Mouse (Mus musculus) liver, embryonic 15.5 days (tissue): ENCODE data around the gene Ube2e3. TPM values are rescaled to one million over a fixed set of nuclear protein-coding genes. Genes with fewer than 3 reads are reported as not detected.

Experiments used
- ATAC-seq: fragments of 200-750 bp; cut with Nextera tagmentation; 2 replicates; pipeline ENCODE4 v1.8.0; 2017; ENCODE audit warnings: moderate number of reproducible peaks, mild to moderate bottlenecking, moderate library complexity; ENCODE audit not compliant: insufficient read depth
- H3K27ac ChIP-seq: fragments of 300-500 bp; sonication (generic); replicated peaks from 2 replicates; pipeline ENCODE4 v1.5.1; 2015; ENCODE audit warnings: mild to moderate bottlenecking, inconsistent platforms
- H3K27me3 ChIP-seq: fragments of 300-500 bp; sonication (generic); 2 replicates; pipeline ENCODE4 v1.6.1; 2015; ENCODE audit warnings: mild to moderate bottlenecking, inconsistent platforms
- H3K36me3 ChIP-seq: fragments of 300-500 bp; sonication (generic); replicated peaks from 2 replicates; pipeline ENCODE4 v1.6.1; 2015; ENCODE audit warnings: moderate library complexity, mild to moderate bottlenecking, inconsistent platforms
- H3K4me1 ChIP-seq: fragments of 300-500 bp; sonication (generic); replicated peaks from 2 replicates; pipeline ENCODE4 v1.6.1; 2015; ENCODE audit warnings: inconsistent platforms
- H3K4me2 ChIP-seq: fragments of 300-500 bp; sonication (generic); 2 replicates; pipeline ENCODE4 v1.6.1; 2015; ENCODE audit warnings: moderate library complexity, mild to moderate bottlenecking, inconsistent platforms
- H3K4me3 ChIP-seq: fragments of 300-500 bp; sonication (generic); replicated peaks from 2 replicates; pipeline ENCODE4 v1.5.1; 2015; ENCODE audit warnings: mild to moderate bottlenecking, inconsistent platforms
- H3K9ac ChIP-seq: fragments of 300-500 bp; sonication (generic); 2 replicates; pipeline ENCODE4 v1.6.1; 2015; ENCODE audit warnings: moderate library complexity, mild to moderate bottlenecking, inconsistent platforms
- H3K9me3 ChIP-seq: fragments of 300-500 bp; sonication (generic); replicated peaks from 2 replicates; pipeline ENCODE4 v1.6.1; 2016; ENCODE audit warnings: inconsistent platforms
- WGBS: fragments of 180-500 bp; shearing (Covaris S2); methylation state at CpG from one replicate; pipeline ENCODE4 v1.1.7; 2015; ENCODE audit warnings: mixed read lengths; ENCODE audit not compliant: insufficient replicate concordance; 5-methylcytosine and 5-hydroxymethylcytosine counted together
- polyA plus RNA-seq: library from polyadenylated mRNA; unstranded; fragments of >200 nt; fragmentation: Nextera tagmentation; extraction: Ambion mirVana; gene quantifications from 2 replicates; pipeline ENCODE4 v1.2.1, GENCODE M21; 2015

Gene Ube2e3
- polyA plus RNA-seq, 1 experiment from 2014 or later, result 97.1 TPM

DNA sequence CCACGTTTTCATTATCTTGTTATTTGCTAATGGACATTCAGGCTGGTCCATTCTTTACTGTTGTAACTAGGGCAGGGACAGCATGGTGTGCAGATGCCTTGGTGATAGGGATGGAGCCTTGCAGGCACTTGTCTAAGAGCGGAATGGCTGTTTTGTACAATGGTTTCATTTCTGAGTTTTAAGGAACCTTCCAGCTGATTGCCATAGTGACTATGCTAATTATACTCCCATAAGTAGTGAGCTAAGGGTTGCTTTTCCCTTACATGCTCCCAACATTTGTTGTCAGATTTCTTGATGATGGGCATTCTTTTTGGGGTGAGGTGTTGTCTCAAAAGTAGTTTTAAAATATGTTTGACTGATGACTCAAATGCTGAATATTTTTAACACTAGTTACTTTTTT, 18.5 kb downstream of the Ube2e3 start:
- Histone ChIP-seq H3K4me3 (no peak overlapping the region), H3K9me3 (no peaks in the 10 kb centered on the region), H3K9ac (no peak overlapping the region), H3K27ac (0 out of 2 replicates have a peak overlapping the region, but pooled peaks have one; percentile 38), H3K27me3 (no peaks in the 10 kb centered on the region), H3K36me3 (no peaks in the 10 kb centered on the region), H3K4me1 (peaks cover 51% of the 10 kb centered on the region), H3K4me2 (no peak overlapping the region)
- 71% methylated on average over 2 of the region's 2 CpGs for WGBS
- no peak for ATAC-seq

GRCm38 (mm10) chr2:78888190-78888589, 20.3 kb downstream of the Ube2e3 start:
- Histone ChIP-seq H3K27me3 (no peaks in the 10 kb centered on the region), H3K9ac (no peak overlapping the region), H3K4me3 (no peak overlapping the region), H3K27ac (no peak overlapping the region), H3K36me3 (no peaks in the 10 kb centered on the region), H3K9me3 (no peaks in the 10 kb centered on the region), H3K4me2 (no peak overlapping the region), H3K4me1 (peaks cover 38% of the 10 kb centered on the region)
- 36% methylated on average over 3 of the region's 3 CpGs for WGBS
- ATAC-seq, result no peak

- no peaks in the 10 kb centered on the region for H3K36me3 ChIP-seq
- H3K9ac ChIP-seq, result no peak overlapping the region
- H3K27me3 ChIP-seq, result no peaks in the 10 kb centered on the region
- peaks cover 8% of the 10 kb centered on the region for H3K4me1 ChIP-seq
- H3K9me3 ChIP-seq, result no peaks in the 10 kb centered on the region
- H3K4me2 ChIP-seq, result no peak overlapping the region
- no peak overlapping the region for H3K27ac ChIP-seq
- no peak for ATAC-seq
- WGBS, result 79% methylated on average over 2 of the region's 2 CpGs
- H3K4me3 ChIP-seq, result no peak overlapping the region
Observed at GRCm38 (mm10) chr2:78895216-78895615, 27.3 kb downstream of the Ube2e3 start.

- Histone ChIP-seq H3K27ac (no peak overlapping the region), H3K36me3 (no peaks in the 10 kb centered on the region), H3K9me3 (no peaks in the 10 kb centered on the region), H3K9ac (no peak overlapping the region), H3K27me3 (no peaks in the 10 kb centered on the region), H3K4me2 (no peak overlapping the region), H3K4me1 (peaks cover 7% of the 10 kb centered on the region), H3K4me3 (no peak overlapping the region)
- 38% methylated on average over 3 of the region's 3 CpGs for WGBS
- ATAC-seq, result no peak
Observed at GRCm38 (mm10) chr2:78905916-78906315, 38.0 kb downstream of the Ube2e3 start.

DNA sequence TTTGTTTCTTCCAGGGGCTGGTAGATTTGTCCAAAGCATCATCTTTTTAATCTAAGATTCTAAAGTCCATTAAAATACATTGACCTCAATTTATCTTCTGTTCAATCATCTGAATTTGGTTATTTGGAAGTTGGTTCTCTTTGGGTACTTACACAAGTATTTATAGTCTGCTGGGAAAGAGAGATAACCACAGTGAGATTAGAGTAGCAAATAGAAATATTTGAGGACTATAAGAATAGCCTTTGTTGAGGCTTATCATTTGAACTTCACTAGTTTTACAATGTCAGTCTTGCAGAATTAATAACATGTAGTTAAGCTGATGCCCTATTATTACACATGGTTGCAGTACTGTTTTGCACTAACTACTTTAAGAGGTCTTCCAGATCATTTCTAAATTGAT, 43.6 kb downstream of the Ube2e3 start:
- Histone ChIP-seq H3K4me3 (no peak overlapping the region), H3K27me3 (no peaks in the 10 kb centered on the region), H3K36me3 (peaks cover 10% of the 10 kb centered on the region), H3K4me1 (peaks cover 7% of the 10 kb centered on the region), H3K4me2 (no peak overlapping the region), H3K9me3 (no peaks in the 10 kb centered on the region), H3K9ac (no peak overlapping the region), H3K27ac (no peak overlapping the region)
- no peak for ATAC-seq

DNA sequence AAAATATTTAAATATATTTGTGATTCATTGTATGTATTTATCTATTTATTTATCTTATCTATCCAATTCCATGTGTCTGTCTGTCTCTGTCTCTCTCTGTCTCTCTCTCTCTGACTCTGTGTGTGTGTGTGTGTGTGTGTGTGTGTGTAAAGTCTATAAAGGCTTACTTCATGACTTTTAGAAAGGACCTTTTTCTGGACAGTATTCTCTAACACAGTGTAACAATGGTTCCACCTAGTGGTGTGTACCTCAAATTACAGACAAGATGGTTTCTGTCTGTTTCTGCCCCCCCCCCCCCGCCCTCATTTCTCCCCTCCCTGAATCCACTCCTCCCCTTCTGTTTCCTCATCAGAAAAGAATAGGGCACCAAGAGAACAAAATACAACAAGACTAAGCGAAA, 46.9 kb downstream of the Ube2e3 start:
- 64% methylated on average over 2 of the region's 2 CpGs for WGBS
- no peaks in the 10 kb centered on the region for H3K27me3 ChIP-seq
- H3K27ac ChIP-seq, result no peak overlapping the region
- no peaks in the 10 kb centered on the region for H3K9me3 ChIP-seq
- peak; percentile 64; the same call in 1 of the 2 replicates for ATAC-seq
- H3K36me3 ChIP-seq, result peaks cover 30% of the 10 kb centered on the region
- no peak overlapping the region for H3K4me2 ChIP-seq
- no peak overlapping the region for H3K9ac ChIP-seq
- no peak overlapping the region for H3K4me3 ChIP-seq
- H3K4me1 ChIP-seq, result peaks cover 7% of the 10 kb centered on the region

DNA sequence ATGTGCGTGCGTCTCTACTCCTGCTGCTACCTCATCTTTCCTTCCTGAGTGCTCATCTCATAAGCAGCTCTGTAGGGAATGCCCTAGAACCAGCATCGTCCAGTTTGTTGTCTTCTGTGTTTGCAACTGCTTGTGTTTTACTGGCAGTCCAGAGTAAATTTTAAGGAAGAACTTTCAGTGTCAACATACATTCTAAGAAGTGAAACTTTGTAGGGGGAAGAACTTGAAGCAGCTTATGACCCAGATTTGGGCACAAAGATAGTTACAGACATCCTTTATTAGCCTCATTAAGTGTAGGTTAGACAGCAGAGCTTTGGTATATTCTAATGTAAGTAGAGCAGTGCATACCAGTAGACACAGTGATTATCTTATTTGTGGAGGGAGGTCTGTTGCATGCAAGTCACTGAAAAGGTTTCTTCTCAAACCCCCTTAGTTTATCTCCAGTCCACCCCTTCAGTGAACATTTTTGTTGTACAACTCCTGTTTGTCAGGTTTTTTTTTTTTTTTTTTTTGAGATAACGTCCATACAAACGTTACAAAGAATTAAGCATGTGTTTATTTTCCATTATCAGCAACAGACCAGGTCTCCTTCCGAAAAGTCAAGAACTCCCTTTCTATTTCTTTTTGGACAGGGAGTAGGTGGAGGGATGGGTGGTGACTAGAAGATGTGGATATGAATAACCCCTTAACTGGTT, 55.2 kb downstream of the Ube2e3 start:
- peak; percentile 56; the same call in 1 of the 2 replicates for ATAC-seq
- no peak overlapping the region for H3K4me2 ChIP-seq

DNA sequence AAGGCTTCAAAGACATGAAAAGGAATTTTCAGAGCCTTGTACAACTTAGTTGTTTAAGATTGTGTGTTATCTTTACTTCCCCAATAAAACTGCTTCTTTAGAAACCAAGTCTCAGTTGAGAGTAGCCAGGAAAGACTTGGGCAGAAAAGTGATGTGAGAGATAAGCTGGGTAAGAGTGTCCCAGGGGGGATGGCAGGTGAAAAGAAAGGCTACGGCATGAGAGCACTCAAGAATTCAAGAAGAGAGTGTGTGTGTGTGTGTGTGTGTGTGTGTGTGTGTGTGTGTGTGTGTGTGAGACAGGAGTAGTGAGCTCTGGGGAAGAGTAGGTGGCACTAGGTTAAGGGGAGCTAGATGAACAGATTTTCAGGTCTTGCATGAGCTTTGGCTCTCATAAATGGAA, 57.9 kb downstream of the Ube2e3 start:
- Histone ChIP-seq H3K9ac (no peak overlapping the region), H3K27ac (no peak overlapping the region), H3K4me3 (no peak overlapping the region), H3K36me3 (peaks cover 20% of the 10 kb centered on the region; the same call in 1 of the 2 replicates), H3K4me1 (peaks cover 16% of the 10 kb centered on the region), H3K9me3 (no peaks in the 10 kb centered on the region), H3K27me3 (no peaks in the 10 kb centered on the region), H3K4me2 (no peak overlapping the region)
- no peak for ATAC-seq
- WGBS, result 51% methylated on average over 1 of the region's 1 CpGs

More for the DNA sequence above, 55.2 kb downstream of the Ube2e3 start:
- Histone ChIP-seq H3K36me3 (peaks cover 35% of the 10 kb centered on the region), H3K9me3 (no peaks in the 10 kb centered on the region), H3K27me3 (no peaks in the 10 kb centered on the region), H3K27ac (0 out of 2 replicates have a peak overlapping the region, but pooled peaks have one; percentile 1), H3K4me3 (no peak overlapping the region), H3K9ac (no peak overlapping the region), H3K4me1 (peaks cover 16% of the 10 kb centered on the region)
- WGBS, result 53% methylated on average over 6 of the region's 6 CpGs

DNA sequence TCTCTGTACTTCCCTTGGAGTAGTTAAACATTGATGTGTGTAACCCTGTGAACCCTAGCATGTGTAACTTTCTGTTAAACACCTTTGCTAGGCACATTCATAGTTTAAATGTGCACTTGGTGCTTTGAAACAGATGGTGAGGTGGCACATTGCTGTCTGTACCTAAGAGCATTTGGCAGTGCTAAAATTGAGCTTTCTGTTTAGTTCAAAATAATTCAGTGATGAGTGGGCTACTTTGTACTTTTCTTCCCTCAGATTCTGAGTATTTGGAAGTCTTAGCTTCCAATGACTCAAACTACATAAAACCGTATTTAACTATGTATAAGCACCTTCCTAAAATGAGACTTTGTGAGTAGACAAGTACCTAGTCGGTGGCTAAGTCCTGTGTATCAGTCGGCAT, 59.7 kb downstream of the Ube2e3 start:
- 84% methylated on average over 3 of the region's 3 CpGs for WGBS
- Histone ChIP-seq H3K4me1 (peaks cover 13% of the 10 kb centered on the region), H3K4me3 (no peak overlapping the region), H3K9ac (no peak overlapping the region), H3K27ac (no peak overlapping the region), H3K9me3 (no peaks in the 10 kb centered on the region), H3K4me2 (no peak overlapping the region), H3K27me3 (no peaks in the 10 kb centered on the region), H3K36me3 (peaks cover 12% of the 10 kb centered on the region; the same call in 1 of the 2 replicates)
- no peak for ATAC-seq

- Histone ChIP-seq H3K9ac (no peak overlapping the region), H3K9me3 (no peaks in the 10 kb centered on the region), H3K4me3 (no peak overlapping the region), H3K27me3 (no peaks in the 10 kb centered on the region), H3K27ac (no peak overlapping the region), H3K4me1 (peaks cover 8% of the 10 kb centered on the region), H3K36me3 (peaks cover 9% of the 10 kb centered on the region; the same call in 1 of the 2 replicates), H3K4me2 (no peak overlapping the region)
- WGBS, result 79% methylated on average over 5 of the region's 5 CpGs
- ATAC-seq, result no peak
Observed at GRCm38 (mm10) chr2:78928080-78928479, 60.2 kb downstream of the Ube2e3 start.

DNA sequence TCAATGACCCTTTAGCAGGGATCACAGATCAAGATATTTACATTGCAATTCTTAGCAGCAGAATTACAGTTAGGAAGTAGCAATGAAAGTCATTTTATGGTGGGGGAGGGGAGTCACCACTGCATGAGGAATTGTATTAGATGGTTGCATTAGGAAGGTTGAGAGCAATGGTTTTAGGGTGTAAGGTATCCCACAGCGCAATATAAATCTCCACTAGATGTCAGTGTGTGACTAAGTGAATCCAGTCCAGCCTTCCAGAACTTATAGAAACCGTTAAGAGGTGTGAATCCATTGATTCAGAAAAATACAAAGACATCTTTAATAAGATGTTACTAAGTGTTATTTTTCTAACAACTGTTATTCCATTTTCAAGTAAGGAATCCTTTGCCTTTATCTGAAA, 63.4 kb downstream of the Ube2e3 start:
- ATAC-seq, result no peak
- Histone ChIP-seq H3K27ac (no peak overlapping the region), H3K27me3 (no peaks in the 10 kb centered on the region), H3K9ac (no peak overlapping the region), H3K36me3 (peaks cover 9% of the 10 kb centered on the region; the same call in 1 of the 2 replicates), H3K4me2 (no peak overlapping the region), H3K4me3 (no peak overlapping the region), H3K4me1 (peaks cover 3% of the 10 kb centered on the region; the same call in 1 of the 2 replicates), H3K9me3 (no peaks in the 10 kb centered on the region)
- 51% methylated on average over 2 of the region's 2 CpGs for WGBS

- Histone ChIP-seq H3K4me1 (peaks cover 15% of the 10 kb centered on the region), H3K27me3 (no peaks in the 10 kb centered on the region), H3K36me3 (no peaks in the 10 kb centered on the region), H3K9ac (no peak overlapping the region), H3K4me2 (no peak overlapping the region), H3K27ac (no peak overlapping the region), H3K4me3 (no peak overlapping the region), H3K9me3 (no peaks in the 10 kb centered on the region)
- 36% methylated on average over 3 of the region's 3 CpGs for WGBS
- ATAC-seq, result no peak
Observed at GRCm38 (mm10) chr2:78959451-78959850, 91.5 kb downstream of the Ube2e3 start.
